In the genomic region with DNA sequence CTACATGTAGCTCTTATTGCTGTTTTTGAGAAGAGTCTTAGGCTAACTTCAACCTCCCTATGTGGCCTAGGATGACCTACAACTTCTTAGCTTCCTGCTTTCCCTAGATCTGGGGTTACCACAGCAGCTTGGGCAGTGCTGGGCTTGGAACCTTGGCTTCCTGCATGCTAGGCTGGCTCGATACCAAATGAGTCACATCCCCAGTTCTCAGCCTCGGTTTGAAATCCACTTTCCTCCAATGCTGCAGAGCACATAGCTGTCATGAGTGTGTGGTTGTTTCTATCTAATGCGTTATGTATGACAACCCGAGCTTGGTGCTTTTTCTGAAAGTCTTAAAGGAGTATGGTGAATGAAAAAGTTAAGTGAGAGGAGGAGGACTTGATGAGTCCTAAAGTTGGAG, we compare ENCODE assay signal across 7 mouse cellular contexts. TPM values are rescaled to one million over a fixed set of nuclear protein-coding genes. Genes with fewer than 3 reads are reported as not detected.
DNase-seq lines count a peak whose midpoint lies in the region.

No protein-coding gene starts in this region.

- peak; percentile 7 for DNase-seq in ovary, postnatal 14 days (ENCODE audit: low spot score)
- no peak for DNase-seq in ovary, postnatal 36 days (ENCODE audit: low spot score)
- DNase-seq in brain, adult 2 months (ENCODE audit: low read depth, low spot score): peak; percentile 80
- DNase-seq in heart, postnatal 36 days: peak; percentile 58
- DNase-seq in skeletal muscle tissue, adult 2 months (ENCODE audit: low read depth, low spot score): peak; percentile 39
- no peak for DNase-seq in layer of hippocampus, adult 8-10 months (ENCODE audit: low spot score in 2 of 2)
- no peak for DNase-seq in layer of hippocampus, adult 11-12 months (ENCODE audit: low spot score)

- intact Hi-C loops in heart, postnatal 36 days (cut with DNase I): no loop called here

RNA-seq across cellular contexts. Expression of a gene that starts 31.4 kb away (rescaled TPM):
- total RNA-seq in heart, postnatal 36 days (2021): 1 to 10 TPM; 2.0 to 4.0 TPM
- 1 to 10 TPM in 2 of 4 experiments, under 1 TPM in 2; 0.72 to 7.6 (median 4.2) TPM for total RNA-seq in layer of hippocampus, adult 8-10 months (2022)

Comparison
In these comparisons a context has a peak if more than half of its experiments do, and no peak if none do; other contexts are left out.
1. DNase-seq: peak in ovary, postnatal 14 days (single experiment), brain, adult 2 months (single experiment), heart, postnatal 36 days (2 of 2) and skeletal muscle tissue, adult 2 months (single experiment); none in ovary, postnatal 36 days (single experiment), layer of hippocampus, adult 8-10 months (0 of 2) and layer of hippocampus, adult 11-12 months (single experiment).